Mouse (Mus musculus) olfactory bulb, adult 2 months (tissue): ENCODE measurements around the gene Gm44579. TPM values are rescaled to one million over a fixed set of nuclear protein-coding genes. Genes with fewer than 3 reads are reported as not detected.

Experiments used
- H3K27ac ChIP-seq: fragments of 200-500 bp; 2 replicates; pipeline ENCODE4 v1.5.1; 2012; ENCODE audit warnings: low read depth, low read length; ENCODE audit not compliant: insufficient read depth
- H3K4me1 ChIP-seq: fragments of 200-500 bp; 2 replicates; pipeline ENCODE4 v1.6.1; 2012; ENCODE audit warnings: low read length; ENCODE audit not compliant: control insufficient read depth, insufficient read depth
- H3K4me3 ChIP-seq: fragments of 200-500 bp; 2 replicates; pipeline ENCODE4 v1.5.1; 2012; ENCODE audit warnings: mild to moderate bottlenecking, low read depth, low read length, moderate library complexity; ENCODE audit not compliant: insufficient read depth
- CTCF ChIP-seq: fragments of 200-500 bp; IDR thresholded peaks from 2 replicates; pipeline ENCODE4 v1.5.1; 2012; ENCODE audit warnings: low read depth, mild to moderate bottlenecking, low read length, moderate library complexity; ENCODE audit not compliant: insufficient read depth
- POLR2A ChIP-seq: fragments of 200-500 bp; IDR thresholded peaks from 2 replicates; pipeline ENCODE4 v1.6.1; 2012; ENCODE audit warnings: mild to moderate bottlenecking, low read depth, low read length, moderate library complexity; ENCODE audit not compliant: insufficient read depth
- WGBS: fragments of 180-500 bp; shearing (Covaris S2); methylation state at CpG from one replicate; pipeline ENCODE4 v1.1.7; 2018; 5-methylcytosine and 5-hydroxymethylcytosine counted together
- polyA plus RNA-seq: library from polyadenylated mRNA; stranded (reverse); fragments of >200 nt; gene quantifications from 2 replicates; pipeline ENCODE4 v1.2.4, GENCODE M21; 2012; ENCODE audit warnings: low replicate concordance; ENCODE audit not compliant: missing spikeins, insufficient read depth, insufficient read length

The Gm44579 gene
- polyA plus RNA-seq, 1 experiment, result not detected

GRCm38 (mm10) chr15:98157253-98157652 lies 63.5 kb downstream of the Gm44579 start:
- H3K27ac ChIP-seq, result no peak overlapping the region
- H3K4me3 ChIP-seq, result no peak overlapping the region
- 87% methylated on average over 1 of the region's 1 CpGs for WGBS
- no peaks in the 10 kb centered on the region for H3K4me1 ChIP-seq
- no peak for TF ChIP-seq POLR2A
- TF ChIP-seq CTCF, result no peak

DNA sequence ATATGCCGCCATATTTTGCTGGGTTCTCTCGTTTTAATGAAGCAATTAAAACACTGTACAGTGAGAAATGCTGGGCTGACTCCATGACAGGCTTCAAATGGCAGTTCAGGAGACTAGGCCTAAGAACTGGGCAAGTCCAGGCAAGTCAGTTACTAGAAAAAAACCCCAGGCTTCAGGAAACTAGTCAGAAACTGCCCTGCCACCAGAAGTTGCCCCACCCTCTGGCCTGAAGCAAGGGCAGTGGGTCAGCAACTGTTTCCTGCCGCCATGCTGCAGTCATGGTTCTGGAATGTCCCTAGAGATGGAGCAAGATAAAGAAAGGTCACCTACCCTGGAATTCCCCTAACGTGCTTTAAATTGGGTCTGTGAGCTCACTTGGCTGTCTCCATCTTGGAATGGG lies 64.8 kb downstream of the Gm44579 start:
- WGBS, result 88% methylated on average over 4 of the region's 4 CpGs
- H3K27ac ChIP-seq, result no peak overlapping the region
- TF ChIP-seq CTCF (no peak), POLR2A (no peak)
- no peak overlapping the region for H3K4me3 ChIP-seq
- no peaks in the 10 kb centered on the region for H3K4me1 ChIP-seq

DNA sequence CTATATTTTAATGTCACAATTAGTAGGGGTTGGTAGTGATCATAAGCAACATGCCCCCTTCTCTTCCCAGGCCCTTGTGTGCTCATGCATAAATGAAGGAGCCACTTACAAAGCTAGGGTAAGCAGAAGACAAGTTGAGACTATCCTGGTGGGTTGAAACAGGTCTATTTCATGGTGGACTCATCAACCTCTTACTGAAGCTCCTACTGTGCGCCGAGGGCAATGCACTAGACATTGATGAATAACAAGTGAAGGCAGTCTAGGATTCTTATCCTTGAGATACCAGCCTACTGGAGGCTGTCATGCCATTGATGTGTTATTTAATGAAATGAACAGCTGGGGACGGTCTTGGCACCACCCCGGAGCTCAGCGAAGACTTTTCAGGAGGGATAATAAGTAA lies 65.5 kb downstream of the Gm44579 start:
- WGBS, result 87% methylated on average over 5 of the region's 5 CpGs
- Histone ChIP-seq H3K4me3 (no peak overlapping the region), H3K4me1 (no peaks in the 10 kb centered on the region), H3K27ac (no peak overlapping the region)
- TF ChIP-seq POLR2A (no peak), CTCF (no peak)

- H3K4me1 ChIP-seq, result no peaks in the 10 kb centered on the region
- 86% methylated on average over 3 of the region's 3 CpGs for WGBS
- H3K4me3 ChIP-seq, result no peak overlapping the region
- no peak overlapping the region for H3K27ac ChIP-seq
- TF ChIP-seq POLR2A (no peak), CTCF (no peak)
Observed at GRCm38 (mm10) chr15:98154631-98155030, 66.1 kb downstream of the Gm44579 start.

GRCm38 (mm10) chr15:98154146-98154545 lies 66.6 kb downstream of the Gm44579 start:
- Histone ChIP-seq H3K4me3 (no peak overlapping the region), H3K27ac (no peak overlapping the region), H3K4me1 (no peaks in the 10 kb centered on the region)
- WGBS, result 61% methylated on average over 4 of the region's 4 CpGs
- TF ChIP-seq CTCF, result no peak
- TF ChIP-seq POLR2A, result no peak

DNA sequence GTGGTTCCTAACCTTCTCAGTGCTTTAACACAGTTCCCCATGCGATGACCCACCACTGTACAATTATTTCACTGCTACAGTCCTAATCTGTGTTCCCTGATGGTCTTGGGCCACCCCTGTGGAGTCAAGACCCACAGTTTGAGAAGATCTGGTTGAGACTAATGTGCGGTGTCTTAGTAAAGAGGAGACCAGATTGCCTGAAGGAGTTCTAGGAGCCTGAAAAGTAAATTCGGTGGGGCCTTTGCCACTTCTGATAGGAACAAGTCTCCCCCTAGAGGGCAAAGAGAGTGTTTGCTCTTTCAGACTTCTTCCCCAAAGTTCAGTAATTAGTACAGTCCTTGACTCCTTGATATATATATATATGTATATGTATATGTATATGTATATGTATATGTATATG lies 67.2 kb downstream of the Gm44579 start:
- Histone ChIP-seq H3K4me1 (no peaks in the 10 kb centered on the region), H3K27ac (peak overlapping the region; percentile 88), H3K4me3 (no peak overlapping the region)
- WGBS, result 30% methylated on average over 3 of the region's 3 CpGs
- no peak for TF ChIP-seq POLR2A
- TF ChIP-seq CTCF, result no peak

DNA sequence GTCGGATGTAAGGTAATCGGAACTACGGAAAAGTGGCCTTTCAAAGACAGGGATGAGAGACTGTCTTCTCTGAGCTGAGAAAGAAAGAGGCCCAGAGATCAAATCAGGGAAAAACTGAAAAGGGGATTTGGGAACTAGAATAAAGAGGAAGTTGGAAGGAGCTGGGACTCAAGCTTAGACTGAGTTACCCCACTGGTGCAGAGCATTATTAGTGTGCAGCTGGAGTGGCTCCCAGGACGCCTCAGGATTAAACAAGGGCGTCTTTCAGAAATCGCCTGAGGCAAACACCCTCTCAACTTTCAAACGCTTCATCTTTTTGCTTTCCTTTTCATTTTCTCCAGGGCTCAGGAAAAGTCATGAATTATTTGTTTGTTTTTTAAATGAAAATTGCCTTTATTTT lies 67.9 kb downstream of the Gm44579 start:
- Histone ChIP-seq H3K27ac (0 out of 2 replicates have a peak overlapping the region, but pooled peaks have one; percentile 35), H3K4me1 (no peaks in the 10 kb centered on the region), H3K4me3 (no peak overlapping the region)
- WGBS, result 54% methylated on average over 7 of the region's 7 CpGs
- TF ChIP-seq CTCF, result no peak
- no peak for TF ChIP-seq POLR2A

DNA sequence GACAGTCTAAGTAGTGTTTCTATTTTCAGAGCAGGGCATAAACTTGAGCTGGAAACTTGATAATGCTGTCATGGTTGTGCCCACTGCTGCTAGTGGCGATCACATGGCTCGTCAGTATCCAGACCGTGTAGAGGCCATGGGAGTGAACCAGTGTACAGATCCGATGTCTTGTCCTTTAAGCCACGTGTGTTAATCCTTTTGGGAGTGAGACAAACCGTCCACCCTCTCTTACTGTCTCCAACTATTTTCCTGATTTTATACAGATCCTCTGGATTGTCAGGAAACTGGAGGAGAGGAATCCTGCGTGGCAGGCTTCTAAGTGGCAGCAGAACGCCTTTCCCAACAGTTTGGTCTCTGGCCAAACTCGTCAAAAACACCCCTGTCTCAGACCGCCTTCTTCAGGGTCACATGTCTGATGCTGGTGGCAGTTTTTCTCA lies 71.6 kb downstream of the Gm44579 start:
- Histone ChIP-seq H3K4me3 (no peak overlapping the region), H3K4me1 (peaks cover 4% of the 10 kb centered on the region; the same call in 1 of the 2 replicates), H3K27ac (no peak overlapping the region)
- 71% methylated on average over 10 of the region's 10 CpGs for WGBS
- TF ChIP-seq CTCF (no peak), POLR2A (no peak)

GRCm38 (mm10) chr15:98148356-98148755 lies 72.4 kb downstream of the Gm44579 start:
- Histone ChIP-seq H3K4me3 (no peak overlapping the region), H3K4me1 (peaks cover 4% of the 10 kb centered on the region; the same call in 1 of the 2 replicates), H3K27ac (no peak overlapping the region)
- 89% methylated on average over 3 of the region's 3 CpGs for WGBS
- TF ChIP-seq POLR2A (no peak), CTCF (no peak)

DNA sequence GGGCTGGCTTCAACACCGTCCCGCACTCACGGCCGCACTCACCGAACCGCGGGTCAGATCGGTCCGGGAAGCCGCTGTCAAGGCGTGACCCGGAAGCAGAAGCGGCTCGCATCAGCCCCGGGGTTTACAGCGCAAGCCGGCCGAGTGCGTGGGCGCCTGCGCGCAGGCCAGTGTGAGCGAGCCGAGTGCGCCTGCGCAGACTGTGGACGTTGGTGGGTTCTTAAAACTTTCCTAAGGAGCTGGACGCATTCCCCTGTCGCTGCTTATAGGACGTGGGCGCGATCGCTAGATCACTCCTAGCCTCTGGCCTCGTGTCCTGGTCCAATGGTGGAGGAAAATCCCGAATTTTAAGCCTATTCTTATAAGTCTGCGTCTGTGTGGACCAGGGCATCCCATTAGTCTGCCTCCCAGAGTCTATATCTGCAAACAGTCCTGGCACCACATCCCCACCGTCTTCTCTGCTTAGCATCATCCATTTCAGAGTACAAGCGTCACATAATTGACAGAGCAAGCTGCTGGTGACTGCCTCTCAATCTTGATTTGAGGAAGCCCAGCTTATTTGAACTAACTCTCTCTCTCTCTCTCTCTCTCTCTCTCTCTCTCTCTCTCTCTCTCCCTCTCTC lies 75.1 kb downstream of the Gm44579 start:
- 0 out of 2 replicates have a peak overlapping the region, but pooled peaks have one; percentile 59 for H3K27ac ChIP-seq
- WGBS, result under 1% methylated on average over 38 of the region's 38 CpGs
- H3K4me1 ChIP-seq, result peaks cover 4% of the 10 kb centered on the region; the same call in 1 of the 2 replicates
- H3K4me3 ChIP-seq, result peak overlapping the region; percentile 78
- TF ChIP-seq CTCF (no peak), POLR2A (peak; percentile 55; the same call in 1 of the 2 replicates)
